Mouse (Mus musculus) urinary bladder, adult 2 months (tissue): Measurements from ENCODE around the gene Trpv5. TPM values are rescaled to one million over a fixed set of nuclear protein-coding genes. Genes with fewer than 3 reads are reported as not detected.

Experiments
- DNase-seq: peaks from one replicate; pipeline ENCODE4 v3.0.0; 2022; ENCODE audit warnings: low spot score
- polyA plus RNA-seq: library from polyadenylated mRNA; depleted of rRNA; stranded (reverse); fragments of >200 nt; gene quantifications from 2 replicates; pipeline ENCODE4 v1.2.3, GENCODE M21; 2012; rRNA removed

Trpv5 gene
- polyA plus RNA-seq, result not detected in 2 replicates

DNA sequence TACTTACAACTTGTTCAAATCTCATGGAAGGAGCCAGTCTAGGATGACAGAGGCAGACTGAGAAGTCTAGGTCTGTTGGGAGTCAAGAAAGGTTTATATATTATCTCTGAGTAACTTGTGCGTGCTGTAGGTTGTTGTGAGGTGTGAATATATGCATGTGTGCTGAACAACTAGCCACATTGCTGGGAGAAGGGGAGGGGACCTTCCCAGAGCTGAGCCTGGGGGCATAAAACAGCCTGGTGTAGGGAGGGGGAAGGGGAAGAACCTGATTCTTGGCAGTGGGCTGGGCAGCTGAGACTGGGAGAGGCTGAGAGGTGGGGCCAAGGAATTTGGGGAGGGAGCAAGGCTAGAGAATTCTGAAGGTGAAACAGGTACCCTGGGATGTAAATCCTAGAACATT is at the start of gene Trpv5:
Gene Trpv5 (minus strand): TSS at position 101 of the 400 bp plus-strand sequence.
- no peak for DNase-seq

DNA sequence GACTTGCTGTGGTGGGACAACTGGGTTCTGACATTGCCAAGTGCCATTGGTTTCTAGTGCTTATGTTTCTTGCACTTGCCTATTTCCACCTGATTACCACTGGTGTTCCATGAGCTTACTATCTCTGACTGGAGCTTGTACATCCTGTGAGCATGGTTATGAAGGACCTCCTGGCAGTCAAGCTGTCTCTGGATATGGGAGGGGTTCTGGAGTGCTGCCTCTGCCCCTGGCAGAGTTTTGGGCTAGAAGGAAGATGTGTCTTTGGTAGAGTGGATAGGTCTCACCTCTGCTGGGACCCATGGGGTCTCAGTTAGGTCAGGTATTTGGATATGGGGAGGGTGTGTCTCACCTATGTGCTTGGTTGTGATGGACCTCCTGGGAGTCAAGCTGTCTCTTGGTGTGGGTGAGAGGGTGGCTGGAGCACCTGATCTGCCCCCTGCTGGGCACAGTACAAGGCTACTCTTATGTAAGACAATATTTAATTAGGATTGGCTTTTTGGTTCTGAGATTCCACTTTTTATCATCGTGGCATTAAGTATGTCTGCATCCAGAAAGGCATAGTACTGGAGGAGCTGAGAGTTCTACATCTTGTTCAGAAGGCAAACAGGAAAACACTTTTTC is 47.5 kb upstream of the Trpv5 start:
- no peak for DNase-seq

DNA sequence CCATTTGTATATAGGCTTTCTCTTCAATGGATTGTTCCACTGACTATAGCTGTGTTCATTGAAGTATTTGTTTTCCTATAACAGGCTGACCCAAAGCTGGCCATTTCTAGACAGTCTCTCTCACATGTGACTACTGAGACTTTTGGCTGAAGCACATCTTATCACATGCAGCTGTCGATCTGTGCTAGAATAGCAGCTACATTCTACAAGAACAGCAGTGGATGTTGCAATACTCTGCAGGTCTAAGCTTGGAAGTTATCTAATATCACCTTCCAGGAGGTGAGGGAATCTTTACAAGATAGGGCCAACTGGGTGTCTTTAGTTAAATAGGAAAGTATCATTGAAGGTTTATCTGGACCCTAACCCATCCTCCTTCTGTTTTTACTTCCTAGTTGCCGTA is 40.9 kb upstream of the Trpv5 start:
- DNase-seq, result no peak

DNA sequence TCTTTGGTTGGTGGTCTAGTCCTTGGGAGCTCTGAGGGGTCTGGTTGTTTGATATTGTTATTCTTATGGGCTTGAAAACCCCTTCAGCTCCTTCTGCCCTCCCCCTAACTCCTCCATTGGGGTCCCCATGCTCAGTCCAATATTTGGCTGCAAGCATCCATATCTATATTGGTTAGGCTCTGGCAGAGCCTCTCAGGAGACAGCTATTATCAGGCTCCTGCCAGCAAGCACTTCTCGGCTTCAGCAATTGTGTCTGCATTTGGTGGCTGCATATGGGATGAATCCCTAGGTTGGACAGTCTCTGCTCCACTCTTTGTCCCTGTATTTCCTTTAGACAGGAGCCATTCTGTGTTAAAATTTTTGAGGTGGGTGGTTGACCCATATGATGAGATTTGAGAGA is 29.7 kb upstream of the Trpv5 start:
- DNase-seq, result no peak

DNA sequence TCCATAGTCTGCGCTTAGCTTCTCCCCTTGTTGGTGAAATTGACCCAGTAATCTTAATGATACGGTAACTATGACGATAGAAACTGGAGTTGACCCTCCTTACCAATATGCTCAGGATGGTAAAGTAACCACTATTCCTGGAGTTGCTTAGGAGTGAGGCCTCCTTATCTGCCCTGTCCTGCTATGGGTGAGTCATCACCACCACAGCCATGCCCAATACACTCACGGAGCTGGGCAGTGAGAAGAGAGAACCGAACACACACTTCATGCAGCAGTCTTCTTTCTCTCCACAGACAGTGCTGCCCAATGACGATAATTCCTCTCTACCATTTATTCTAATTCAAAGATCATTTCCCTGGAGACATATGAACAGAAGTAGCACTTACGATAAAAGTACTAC is 25.7 kb upstream of the Trpv5 start:
- DNase-seq, result no peak

DNA sequence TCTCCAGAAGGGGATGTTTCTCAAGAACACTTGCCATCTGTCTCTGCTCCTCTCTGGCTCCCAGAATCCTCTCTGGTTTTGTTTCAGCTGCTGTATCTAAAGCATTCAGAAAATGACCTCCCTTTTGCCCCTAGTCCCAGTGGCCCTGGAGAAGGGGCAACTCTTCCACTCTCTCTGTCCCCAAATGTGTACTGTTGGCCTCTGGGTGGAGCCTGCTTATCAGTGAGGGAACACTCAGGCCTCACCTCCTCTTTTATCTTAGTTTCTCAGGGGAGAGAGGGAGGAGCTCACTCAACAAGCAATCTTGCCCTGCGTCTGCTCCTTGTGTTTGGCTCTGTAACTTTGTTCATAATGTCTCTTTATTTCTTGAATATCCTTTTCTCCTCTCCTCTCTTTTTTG is 23.6 kb upstream of the Trpv5 start, which contains the start of gene Kel:
Gene Kel (minus strand): TSS at position 217 of the 400 bp plus-strand sequence.
- no peak for DNase-seq

DNA sequence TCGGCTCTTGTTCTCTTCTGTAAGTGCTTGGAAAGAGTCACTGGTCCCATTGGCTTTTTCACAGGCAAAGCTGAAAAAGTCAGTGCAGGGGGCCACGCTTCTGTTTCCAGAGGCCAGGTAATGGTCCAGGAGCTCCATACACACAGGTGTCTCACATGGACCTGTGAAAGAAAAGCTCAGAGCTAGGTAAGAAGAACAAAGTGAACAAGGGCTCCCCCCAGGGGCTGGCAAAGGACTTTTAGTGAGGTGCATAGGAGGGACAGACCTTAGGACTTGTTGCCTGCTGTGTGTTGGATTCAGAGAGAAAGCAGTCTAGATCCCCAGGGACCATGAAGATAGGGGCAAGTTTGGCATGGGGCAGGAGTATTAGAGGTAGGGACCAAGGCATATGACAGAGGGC is 22.4 kb upstream of the Trpv5 start:
- DNase-seq, result no peak

DNA sequence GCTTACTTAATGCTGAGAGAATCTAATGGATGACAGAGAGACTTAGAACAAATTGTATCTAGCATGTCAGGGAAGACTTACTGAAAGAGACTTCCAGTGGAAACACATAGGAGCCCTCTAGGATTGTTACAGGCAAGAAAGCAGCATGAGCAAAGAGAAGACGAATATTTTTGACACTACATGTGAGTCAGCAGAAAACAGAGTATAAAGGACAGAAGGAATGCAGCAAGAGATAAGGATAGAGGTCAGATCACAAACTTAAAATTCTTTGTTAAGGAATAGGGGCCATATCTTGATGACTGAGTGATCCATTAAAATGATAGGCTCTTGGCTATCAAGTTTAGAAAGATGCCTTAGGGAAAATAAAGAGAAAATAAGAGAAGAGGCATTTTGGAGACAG is 20.7 kb upstream of the Trpv5 start:
- DNase-seq, result no peak

DNA sequence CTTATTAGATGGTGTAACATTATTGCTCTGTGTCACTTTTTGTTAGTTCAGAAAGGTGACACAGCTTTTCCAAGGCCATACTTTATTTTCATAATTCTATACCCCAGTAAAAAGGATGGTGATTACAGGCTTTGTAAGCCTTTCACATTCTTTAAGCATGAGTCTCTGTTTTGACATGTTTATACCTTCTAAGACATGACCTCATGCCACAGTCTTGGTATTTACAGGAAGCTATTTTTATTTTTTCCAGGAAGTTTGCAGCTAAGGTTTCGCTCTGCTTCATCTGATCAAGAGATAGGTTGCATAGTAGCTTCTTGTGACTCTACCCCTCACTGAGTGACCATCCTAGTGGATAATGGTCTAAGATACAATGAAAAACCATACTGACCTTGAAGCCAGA is 13.8 kb upstream of the Trpv5 start:
- no peak for DNase-seq

DNA sequence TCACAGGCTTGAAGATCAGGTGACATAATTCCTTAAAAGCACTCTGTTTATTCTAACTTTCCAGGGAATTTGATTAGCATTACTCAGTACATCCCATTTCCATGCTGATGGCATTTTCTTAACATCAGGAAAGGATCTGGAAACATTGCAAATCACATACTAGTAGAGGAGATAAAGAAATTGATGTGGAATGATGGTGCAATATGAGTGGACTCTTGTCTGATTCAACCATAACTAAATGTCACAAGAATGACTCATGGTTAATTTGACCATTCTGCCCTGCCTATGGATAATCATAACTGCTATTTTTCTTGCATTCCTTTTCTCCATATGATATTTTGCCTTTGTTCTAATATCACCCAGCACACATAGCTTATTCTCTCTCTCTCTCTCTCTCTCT is 11.6 kb upstream of the Trpv5 start:
- no peak for DNase-seq

DNA sequence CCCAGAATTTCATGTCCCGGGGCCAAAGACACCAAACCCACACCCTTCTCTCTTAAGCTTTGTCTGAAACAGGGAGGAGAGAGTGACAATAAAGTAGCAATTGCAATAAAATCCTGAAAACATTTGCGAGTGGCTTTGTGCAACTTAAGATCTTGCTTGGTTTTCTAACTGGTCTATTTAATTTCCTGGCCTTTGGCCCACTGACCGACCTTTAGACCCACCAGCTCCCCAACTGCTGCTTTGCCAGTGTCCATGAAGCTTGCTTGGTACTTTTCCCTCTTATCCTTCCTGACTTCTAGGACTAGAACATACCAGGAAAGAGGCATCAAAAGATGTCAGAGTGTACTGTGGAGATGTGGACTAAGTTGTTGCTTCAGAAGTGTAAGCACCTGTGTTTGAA is 5.0 kb upstream of the Trpv5 start:
- no peak for DNase-seq

DNA sequence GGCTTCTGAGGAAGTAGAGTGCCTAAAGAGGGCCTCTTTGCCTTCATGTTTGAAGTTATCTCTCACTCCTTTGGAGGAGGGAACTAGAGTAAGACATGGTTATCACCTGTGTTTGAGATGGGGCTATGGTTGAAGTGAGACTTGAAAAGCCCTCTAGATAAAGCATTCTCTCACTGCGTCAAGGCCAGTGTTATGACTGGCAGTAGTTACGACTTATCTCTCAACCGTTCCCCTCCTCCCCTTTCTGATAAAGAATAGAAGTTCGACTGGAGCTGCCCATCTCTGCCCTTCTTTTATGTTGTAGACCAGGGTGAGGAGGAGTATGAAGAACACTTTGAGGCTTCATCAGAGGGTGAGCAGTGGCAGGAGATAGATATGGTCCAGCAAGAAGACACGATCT is 4.3 kb upstream of the Trpv5 start:
- DNase-seq, result no peak

DNA sequence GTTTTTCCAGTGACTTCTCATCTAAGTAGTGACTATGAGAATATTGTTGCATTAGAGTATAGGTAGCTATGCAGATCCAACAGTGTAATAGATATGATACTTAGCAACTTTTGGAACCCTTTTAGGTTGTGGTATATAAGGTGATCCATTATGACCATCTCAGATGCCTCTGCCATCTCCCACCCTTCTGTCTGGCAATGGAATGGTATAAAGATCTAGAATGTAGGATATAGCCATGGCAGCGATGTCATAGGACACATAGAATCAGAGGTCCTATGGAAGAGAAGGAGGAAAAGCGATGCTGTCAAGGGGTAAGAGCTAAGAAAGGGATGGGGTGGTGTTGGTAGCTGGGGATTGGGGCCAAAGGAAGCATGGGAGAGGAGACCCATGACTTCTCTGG is 3.6 kb upstream of the Trpv5 start, which contains the start of gene Llcfc1:
Gene Llcfc1 (plus strand): TSS at position 301 of the 400 bp plus-strand sequence.
- DNase-seq, result no peak

DNA sequence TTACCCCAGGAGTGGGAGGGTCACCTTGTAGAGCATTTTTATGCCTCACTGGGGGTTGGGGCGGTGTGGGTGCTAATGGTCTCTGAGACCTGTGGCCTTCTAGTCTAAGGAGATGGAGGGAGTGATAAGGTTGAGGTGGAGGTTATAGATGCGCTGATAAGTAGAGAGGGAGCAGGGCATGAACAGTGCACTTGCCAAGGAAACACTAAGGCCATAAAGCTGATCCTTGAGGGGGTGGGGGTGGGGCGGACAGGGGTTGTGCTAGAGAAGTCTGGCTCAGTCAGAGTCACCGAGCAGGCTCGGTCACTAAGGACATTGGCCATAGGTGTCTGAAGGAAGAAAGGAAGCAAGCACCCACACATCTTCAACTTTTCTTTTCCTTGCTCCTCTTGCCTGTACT is 1.1 kb upstream of the Trpv5 start:
- DNase-seq, result no peak

DNA sequence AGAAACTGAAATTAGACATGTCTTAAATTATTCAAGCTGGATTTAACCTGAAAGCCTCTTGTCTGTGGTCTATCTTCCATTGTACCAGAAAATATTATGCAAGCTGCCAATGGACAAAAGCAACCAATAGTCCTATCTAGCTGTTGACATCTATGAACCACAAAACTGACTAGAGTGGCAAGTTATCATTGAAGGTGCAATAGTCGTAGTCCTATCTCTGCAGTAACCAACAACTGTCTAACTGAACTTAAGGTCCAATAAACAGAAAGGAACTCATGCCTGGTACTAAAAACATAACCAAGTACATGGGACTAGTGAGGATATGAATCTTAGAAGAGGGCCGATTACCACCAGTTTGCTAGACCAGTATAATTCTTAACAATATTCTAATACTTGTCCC is 4.0 kb downstream of the Trpv5 start:
- no peak for DNase-seq

DNA sequence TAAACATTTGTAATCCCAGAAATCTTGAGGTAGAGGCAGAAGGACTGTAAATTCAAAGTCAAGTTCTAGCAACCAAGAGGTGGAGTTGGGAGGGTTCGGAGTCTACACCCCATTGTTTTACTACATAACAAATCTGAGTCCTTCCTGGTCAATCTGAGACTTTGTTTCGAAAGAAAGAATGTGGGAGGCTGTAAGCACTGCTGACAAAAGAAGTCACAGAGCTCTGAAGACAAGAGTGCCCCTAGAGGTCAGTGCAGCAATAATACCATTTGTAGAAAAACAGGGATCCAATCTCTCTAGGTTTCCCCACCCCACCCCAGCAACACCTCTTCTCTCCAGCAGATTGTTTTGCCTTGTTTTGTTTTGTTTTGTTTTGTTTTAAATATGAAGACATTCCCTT is 18.2 kb downstream of the Trpv5 start:
- DNase-seq, result no peak

DNA sequence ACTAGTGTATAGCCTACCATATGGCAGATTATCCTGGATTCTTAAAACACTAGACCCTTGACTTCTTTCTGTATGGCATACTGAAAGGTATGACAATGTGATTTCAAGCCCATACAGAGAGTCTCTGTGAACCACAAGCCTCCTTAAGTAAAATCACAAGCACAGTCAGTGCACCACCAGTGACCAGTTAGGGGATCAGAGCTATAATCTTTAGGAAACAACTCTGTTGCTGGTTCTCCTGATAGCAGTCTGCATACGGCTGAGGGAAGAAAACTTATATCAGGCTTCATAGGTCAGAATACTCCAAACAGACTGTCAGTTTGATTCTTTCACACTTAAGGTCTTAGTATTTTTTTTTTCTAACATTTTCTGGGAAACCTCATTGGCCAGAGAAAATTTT is 22.1 kb downstream of the Trpv5 start:
- no peak for DNase-seq

DNA sequence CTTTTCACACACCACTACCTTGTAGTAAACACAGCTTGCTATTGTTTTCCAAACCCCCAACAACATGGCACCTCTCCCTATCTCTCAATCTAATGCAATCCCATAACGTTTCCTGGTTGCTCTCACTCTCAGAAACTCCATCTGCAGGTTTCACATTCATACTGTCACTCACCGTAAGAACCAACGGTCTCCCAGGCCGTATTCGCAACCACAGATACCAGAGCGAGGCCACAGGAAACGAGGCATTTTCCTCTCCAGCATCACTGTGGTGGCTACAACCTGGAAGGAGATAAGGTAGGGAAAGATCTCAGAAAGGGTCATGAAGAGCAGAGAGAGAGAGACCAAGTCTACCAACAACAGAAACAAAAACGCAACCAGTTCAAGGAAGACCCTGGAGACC is 25.9 kb downstream of the Trpv5 start:
- no peak for DNase-seq

DNA sequence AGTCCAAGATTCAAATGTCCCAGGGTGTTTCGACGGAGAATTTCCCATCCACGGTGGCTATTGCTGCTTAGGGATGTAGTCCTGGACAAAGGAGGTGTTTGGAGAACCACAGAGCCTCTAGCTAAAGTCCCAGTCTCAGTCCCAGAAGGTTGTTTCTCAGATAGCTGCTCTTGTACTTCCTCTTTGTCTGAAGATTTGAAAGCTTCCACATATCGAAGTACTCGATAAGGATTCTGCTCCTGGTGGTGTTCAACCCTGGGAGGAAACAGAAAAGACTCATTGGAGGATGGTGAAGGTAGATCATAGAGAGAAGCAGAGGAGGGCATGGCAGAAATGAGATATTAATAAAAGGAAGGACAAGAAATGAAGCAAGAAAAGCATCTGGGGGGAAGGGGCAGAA is 27.4 kb downstream of the Trpv5 start:
- no peak for DNase-seq

DNA sequence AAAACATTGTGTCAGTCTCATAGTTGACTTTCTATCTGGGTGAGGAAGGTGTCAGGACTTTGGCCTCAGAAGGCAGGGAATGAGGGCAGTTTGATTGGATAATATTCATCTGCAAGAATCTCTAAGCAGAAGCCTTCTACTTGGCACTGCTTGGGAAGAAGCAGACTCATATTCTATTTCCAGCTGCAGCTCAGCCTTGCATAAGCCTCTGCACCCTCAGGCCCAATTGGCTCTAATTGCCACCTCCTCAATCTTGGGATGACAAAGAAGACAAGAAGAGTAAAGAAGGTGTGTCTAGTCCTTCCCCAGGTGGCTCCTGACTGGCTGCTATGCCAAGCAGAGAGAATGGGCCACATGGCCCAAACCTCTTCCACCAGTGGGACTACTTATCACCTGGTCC is 33.9 kb downstream of the Trpv5 start:
- no peak for DNase-seq

DNA sequence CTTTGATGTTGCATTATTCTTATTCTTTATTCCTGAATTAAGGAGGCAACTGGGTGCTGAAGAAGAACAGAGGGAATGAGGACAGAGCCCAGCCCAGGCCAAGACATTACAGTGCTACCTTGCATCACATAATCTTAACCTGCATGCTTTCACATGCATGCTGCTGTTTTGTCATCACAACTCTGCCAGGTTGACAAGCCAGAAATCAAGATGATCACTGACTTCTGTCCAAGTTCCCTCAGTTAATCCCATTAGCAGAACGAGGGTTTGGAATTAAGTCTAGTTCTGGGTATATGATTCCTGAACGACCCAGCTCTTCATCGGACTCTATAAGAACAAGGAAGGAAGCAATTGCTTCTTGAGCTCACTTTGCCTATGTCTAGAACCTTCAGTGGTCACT is 34.3 kb downstream of the Trpv5 start:
- DNase-seq, result no peak

DNA sequence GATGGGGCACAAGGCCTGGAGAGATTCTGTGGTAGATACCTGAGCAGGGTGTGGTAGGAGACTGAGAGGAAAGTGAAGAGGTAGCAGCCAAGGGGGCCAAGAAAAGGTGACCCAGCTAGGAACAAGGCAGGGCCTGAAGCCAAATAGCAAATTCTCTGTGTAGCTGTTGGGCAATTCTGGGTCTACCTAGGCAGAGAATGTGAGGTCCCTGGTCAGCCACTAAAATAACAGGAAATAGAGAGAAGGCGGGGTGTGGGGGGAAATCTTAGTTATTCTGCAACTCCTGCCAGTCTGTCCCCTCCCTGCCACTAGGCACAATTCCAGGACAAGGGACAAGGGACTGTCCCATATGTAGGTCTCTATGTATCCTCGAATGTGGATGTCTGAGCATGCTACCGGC is 37.3 kb downstream of the Trpv5 start:
- no peak for DNase-seq

DNA sequence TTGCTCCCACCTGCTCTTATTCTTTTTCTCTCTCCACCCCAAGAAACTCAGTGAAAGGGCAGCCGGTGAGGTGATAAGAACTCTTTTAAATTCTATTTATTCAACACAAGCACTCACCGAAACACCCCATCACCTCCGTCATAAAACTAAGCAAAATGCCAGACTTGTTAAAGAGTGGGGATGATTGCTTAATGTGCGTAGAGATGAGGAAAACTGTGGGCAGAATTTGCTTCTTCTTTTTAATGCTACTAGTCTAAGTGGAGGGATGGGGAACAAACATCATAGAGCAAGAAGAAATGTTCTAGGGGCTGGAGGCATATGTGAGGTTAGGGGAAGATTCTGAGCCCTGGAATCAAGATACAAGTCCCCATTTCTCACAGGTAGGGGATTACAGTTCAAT is 37.8 kb downstream of the Trpv5 start:
- DNase-seq, result no peak

DNA sequence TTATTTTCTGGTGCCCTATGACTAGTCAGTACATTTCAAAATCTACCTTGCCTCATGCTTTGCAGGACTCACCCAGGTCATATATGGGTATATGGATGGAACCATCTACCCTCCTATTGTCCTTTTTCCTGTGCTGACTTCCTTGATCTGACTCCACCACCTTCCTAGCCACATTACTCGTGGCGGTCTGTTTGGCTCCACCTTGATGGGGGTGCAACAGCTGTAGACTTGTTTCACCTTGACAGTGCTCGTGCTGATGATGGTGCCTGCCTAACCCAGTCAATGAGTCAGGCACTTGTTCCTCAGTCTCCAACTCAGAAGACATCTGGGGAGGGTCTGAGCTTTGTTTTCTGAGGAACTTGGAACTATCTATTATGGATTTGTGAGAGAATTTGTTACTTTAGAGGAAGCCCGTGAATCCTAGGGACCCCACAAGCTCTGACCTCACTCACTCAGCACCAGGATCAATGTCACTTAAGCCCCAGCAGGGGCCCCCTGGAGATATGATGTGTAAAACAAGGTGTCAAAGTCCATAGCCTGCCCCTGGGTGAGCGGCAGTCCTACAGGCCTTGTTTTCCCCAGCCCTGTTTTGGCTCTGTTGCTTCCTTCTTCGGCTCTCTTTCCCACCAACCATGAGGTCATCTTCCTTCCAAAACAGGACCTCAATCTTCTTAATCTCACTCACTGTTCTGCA is 39.2 kb downstream of the Trpv5 start:
- no peak for DNase-seq
